ENCODE assay signal across 22 mouse cellular contexts in genomic region chr5:149330601-149331000, GRCm38 (mm10).
A peak's percentile ranks its signal among the peaks of the same experiment; 100 is the strongest.
DNase-seq lines count a peak whose midpoint lies in the region; ATAC-seq and TF ChIP-seq lines count a peak whose summit lies in the region.
"Had no signal": no experiment of that assay in that cellular context is flagged by ENCODE, and none has a peak within 500 bp of the region (broad histone marks: within the 10 kb centered on the region; RNA-seq: fewer than 3 reads in every experiment).

No protein-coding gene starts in this region.

- TF ChIP-seq POLR2A in MEL (IDR thresholded peaks at IDR 0.05; ENCODE audit: control insufficient read depth in 1 of 2, insufficient read depth in 1 of 2, low read depth in 1 of 2, low read length in 2 of 2, poor library complexity in 1 of 2) = no peak

- no peak for ATAC-seq in limb, embryonic 11.5 days (ENCODE audit: insufficient number of reproducible peaks, low FRiP score, low TSS enrichment, low read depth)
- ATAC-seq: forebrain, embryonic 13.5 days; hindbrain, embryonic 16.5 days; intestine, embryonic 16.5 days; midbrain, embryonic 13.5 days; Patski had no signal

- 48% methylated on average over 1 of the region's 1 CpGs for WGBS in embryonic facial prominence, embryonic 10.5 days
- WGBS in limb, embryonic 11.5 days = 29% methylated on average over 1 of the region's 1 CpGs

- peaks cover 6 to 13% of the 10 kb centered on the region in 2 experiments for H3K27me3 ChIP-seq in MEL (ENCODE audit: control insufficient read depth in 1 of 2, insufficient read depth in 2 of 2, low read length in 2 of 2)
- no peaks in the 10 kb centered on the region for H3K27me3 ChIP-seq in embryonic facial prominence, embryonic 10.5 days (replicated peaks; ENCODE audit: low read depth, poor library complexity, severe bottlenecking)
- H3K27me3 ChIP-seq in limb, embryonic 11.5 days (ENCODE audit: control insufficient read depth, insufficient read depth, low read length) = no peaks in the 10 kb centered on the region
- H3K27me3 ChIP-seq: forebrain, embryonic 13.5 days; liver, embryonic 15.5 days; midbrain, embryonic 13.5 days; Patski had no signal

- H3K79me2 ChIP-seq in MEL (ENCODE audit: control insufficient read depth, insufficient read depth, low read length, poor library complexity) = no peaks in the 10 kb centered on the region

- no peak for TF ChIP-seq RAD21 in MEL (IDR thresholded peaks at IDR 0.05; ENCODE audit: low read depth, low read length)

- DNase-seq in kidney, adult 18-20 months = peak; percentile 25
- no peak for DNase-seq in kidney, postnatal 10 days
- DNase-seq in MEL (ENCODE audit: low read depth, low spot score) = no peak
- no peak for DNase-seq in embryonic facial prominence, embryonic 10.5 days (ENCODE audit: low spot score)
- DNase-seq in limb, embryonic 11.5 days (ENCODE audit: low spot score) = no peak
- DNase-seq in embryo, embryonic 11 days = no peak
- no peak for DNase-seq in urinary bladder, postnatal 36 days (ENCODE audit: low spot score in 2 of 2)
- DNase-seq: adrenal gland, postnatal 10 days; cerebellum, postnatal 10 days; gastrocnemius, postnatal 14 days; heart, adult 2 months; heart, postnatal 14 days; lung, postnatal 14 days; right cerebral cortex, postnatal 14 days; spleen, adult 18-20 months; thymus, postnatal 36 days had no signal

- TF ChIP-seq CTCF in MEL (IDR thresholded peaks at IDR 0.05 in 2 of 3, conservative IDR thresholded peaks at IDR 0.05 in 1 of 3; ENCODE audit: control insufficient read depth in 1 of 3, insufficient read depth in 1 of 3, low read depth in 2 of 3, low read length in 3 of 3, poor library complexity in 1 of 3, severe bottlenecking in 1 of 3) = no peak

- H3K27ac ChIP-seq in MEL (ENCODE audit: control insufficient read depth, low read depth, low read length) = no peak overlapping the region
- peak overlapping the region; percentile 92 for H3K27ac ChIP-seq in embryonic facial prominence, embryonic 10.5 days (replicated peaks)
- peak overlapping the region; percentile 96 for H3K27ac ChIP-seq in limb, embryonic 11.5 days (replicated peaks; ENCODE audit: low read depth, low read length)
- H3K27ac ChIP-seq: heart, adult 2 months; liver, embryonic 15.5 days; midbrain, embryonic 13.5 days had no signal

- H3K9ac ChIP-seq in MEL (ENCODE audit: control insufficient read depth, low read depth, low read length, poor library complexity, severe bottlenecking) = no peak overlapping the region
- H3K9ac ChIP-seq in limb, embryonic 11.5 days (ENCODE audit: low read length) = peak overlapping the region; percentile 43; the same call in 1 of the 2 replicates
- H3K9ac ChIP-seq: forebrain, embryonic 13.5 days; liver, embryonic 15.5 days; midbrain, embryonic 13.5 days had no signal

- no peak overlapping the region for H3K4me3 ChIP-seq in MEL (ENCODE audit: control insufficient read depth in 1 of 2, insufficient read depth in 1 of 2, low read depth in 2 of 2, low read length in 2 of 2)
- no peak overlapping the region for H3K4me3 ChIP-seq in embryonic facial prominence, embryonic 10.5 days
- H3K4me3 ChIP-seq in limb, embryonic 11.5 days (ENCODE audit: low read depth, low read length) = no peak overlapping the region
- H3K4me3 ChIP-seq: forebrain, embryonic 13.5 days; heart, adult 2 months; liver, embryonic 15.5 days; midbrain, embryonic 13.5 days had no signal

- no peak for TF ChIP-seq EP300 in MEL (IDR thresholded peaks at IDR 0.05; ENCODE audit: low read depth in 1 of 2, low read length in 2 of 2)

- H3K9me3 ChIP-seq in MEL (replicated peaks; ENCODE audit: insufficient read depth, low read length) = no peaks in the 10 kb centered on the region
- H3K9me3 ChIP-seq in embryonic facial prominence, embryonic 10.5 days = no peaks in the 10 kb centered on the region
- H3K9me3 ChIP-seq in limb, embryonic 11.5 days (ENCODE audit: control insufficient read depth, low read length) = no peaks in the 10 kb centered on the region
- H3K9me3 ChIP-seq: forebrain, embryonic 13.5 days; liver, embryonic 15.5 days; midbrain, embryonic 13.5 days had no signal

- H3K4me1 ChIP-seq in MEL (ENCODE audit: control insufficient read depth in 1 of 2, insufficient read depth in 2 of 2, low read length in 2 of 2) = peaks cover 2 to 11% of the 10 kb centered on the region in 2 experiments; a peak in 3 of 4 replicates
- peaks cover 52% of the 10 kb centered on the region for H3K4me1 ChIP-seq in embryonic facial prominence, embryonic 10.5 days
- peaks cover 28% of the 10 kb centered on the region for H3K4me1 ChIP-seq in limb, embryonic 11.5 days (ENCODE audit: control insufficient read depth, insufficient read depth, low read length)

- H3K36me3 ChIP-seq in MEL (ENCODE audit: control insufficient read depth in 1 of 2, insufficient read depth in 2 of 2, low read length in 2 of 2) = no peaks in the 10 kb centered on the region; a peak in 1 of 4 replicates
- H3K36me3 ChIP-seq in embryonic facial prominence, embryonic 10.5 days (replicated peaks) = no peaks in the 10 kb centered on the region
- H3K36me3 ChIP-seq in limb, embryonic 11.5 days (ENCODE audit: control insufficient read depth, insufficient read depth, low read length) = no peaks in the 10 kb centered on the region
- H3K36me3 ChIP-seq: liver, embryonic 15.5 days; midbrain, embryonic 13.5 days had no signal

- no peak overlapping the region for H3K4me2 ChIP-seq in limb, embryonic 11.5 days (ENCODE audit: low read depth, severe bottlenecking)
- H3K4me2 ChIP-seq: forebrain, embryonic 13.5 days; liver, embryonic 15.5 days; midbrain, embryonic 13.5 days had no signal

TF ChIP-seq in MEL, 35 proteins besides CTCF, POLR2A, EP300 and RAD21:
- TF ChIP-seq USF1 (IDR thresholded peaks at IDR 0.05; ENCODE audit: low read depth, low read length) = peak; percentile 18; the same call in 1 of the 2 replicates
- TF ChIP-seq RCOR1 (IDR thresholded peaks at IDR 0.05; ENCODE audit: low read depth, low read length) = no peak
TF ChIP-seq in MEL: peak in this region for 1.
